Mouse (Mus musculus) liver, postnatal 0 days (tissue): ENCODE results near the gene Mdm4. TPM values are rescaled to one million over a fixed set of nuclear protein-coding genes. Genes with fewer than 3 reads are reported as not detected.
A peak's percentile ranks its signal among the peaks of the same experiment; 100 is the strongest.
"Not testable (repeated sequence)": the region's sequence is repeated elsewhere in the genome, so short reads cannot be mapped to it uniquely, and the experiment has no call there.

ENCODE experiments used
- ATAC-seq: fragments of 200-750 bp; cut with Nextera tagmentation; 2 replicates; pipeline ENCODE4 v1.8.0; 2017; ENCODE audit warnings: mild to moderate bottlenecking, moderate library complexity
- DNase-seq: peaks from one replicate; pipeline ENCODE4 v3.0.0-alpha.2; 2016
- H3K27ac ChIP-seq: fragments of 300-500 bp; sonication (generic); 2 replicates; pipeline ENCODE4 v1.5.1; 2014; ENCODE audit warnings: antibody characterized with exemption, moderate library complexity, mild to moderate bottlenecking, low read depth
- H3K27me3 ChIP-seq: fragments of 300-500 bp; sonication (generic); 2 replicates; pipeline ENCODE4 v1.6.1; 2014; ENCODE audit warnings: low read length, control low read depth, mixed read lengths; ENCODE audit not compliant: insufficient read depth
- H3K36me3 ChIP-seq: fragments of 300-500 bp; sonication (generic); replicated peaks from 2 replicates; pipeline ENCODE4 v1.6.1; 2014; ENCODE audit warnings: mild to moderate bottlenecking, control low read depth, low read length, moderate library complexity, mixed read lengths; ENCODE audit not compliant: insufficient read depth
- H3K4me1 ChIP-seq: fragments of 300-500 bp; sonication (generic); 2 replicates; pipeline ENCODE4 v1.6.1; 2014; ENCODE audit warnings: antibody characterized with exemption, mild to moderate bottlenecking, control low read depth; ENCODE audit not compliant: insufficient read depth
- H3K4me2 ChIP-seq: fragments of 300-500 bp; sonication (generic); 2 replicates; pipeline ENCODE4 v1.6.1; 2014; ENCODE audit warnings: low read depth, mild to moderate bottlenecking, low read length, moderate library complexity, mixed read lengths
- H3K4me3 ChIP-seq: fragments of 300-500 bp; sonication (generic); 2 replicates; pipeline ENCODE4 v1.5.1; 2014; ENCODE audit warnings: low read depth, low read length
- H3K9ac ChIP-seq: fragments of 300-500 bp; sonication (generic); replicated peaks from 2 replicates; pipeline ENCODE4 v1.6.1; 2014; ENCODE audit warnings: mild to moderate bottlenecking, moderate library complexity
- H3K9me3 ChIP-seq: fragments of 300-500 bp; sonication (generic); 2 replicates; pipeline ENCODE4 v1.6.1; 2016; ENCODE audit warnings: mild to moderate bottlenecking, control low read depth, low read length, mixed read lengths
- CTCF ChIP-seq: sonication (generic); IDR thresholded peaks from 2 replicates; pipeline ENCODE4 v1.5.1; 2016; ENCODE audit warnings: antibody characterized with exemption, low read depth
- EP300 ChIP-seq: IDR thresholded peaks from 2 replicates; pipeline ENCODE4 v1.6.1; 2016; ENCODE audit warnings: antibody characterized with exemption, low read depth, mild to moderate bottlenecking
- WGBS: fragments of 180-500 bp; shearing (Covaris S2); extraction: QIAGEN DNeasy Blood & Tissue Kit; methylation state at CpG from one replicate; pipeline ENCODE4 v1.1.7; 2014; ENCODE audit not compliant: insufficient replicate concordance; 5-methylcytosine and 5-hydroxymethylcytosine counted together
- polyA plus RNA-seq: library from polyadenylated mRNA; unstranded; fragments of >200 nt; fragmentation: Nextera tagmentation; extraction: Ambion mirVana; gene quantifications from 2 replicates; pipeline ENCODE4 v1.2.1, GENCODE M21; 2015

Mdm4 gene
- polyA plus RNA-seq, 1 experiment from 2014 or later: 9.0 TPM

DNA sequence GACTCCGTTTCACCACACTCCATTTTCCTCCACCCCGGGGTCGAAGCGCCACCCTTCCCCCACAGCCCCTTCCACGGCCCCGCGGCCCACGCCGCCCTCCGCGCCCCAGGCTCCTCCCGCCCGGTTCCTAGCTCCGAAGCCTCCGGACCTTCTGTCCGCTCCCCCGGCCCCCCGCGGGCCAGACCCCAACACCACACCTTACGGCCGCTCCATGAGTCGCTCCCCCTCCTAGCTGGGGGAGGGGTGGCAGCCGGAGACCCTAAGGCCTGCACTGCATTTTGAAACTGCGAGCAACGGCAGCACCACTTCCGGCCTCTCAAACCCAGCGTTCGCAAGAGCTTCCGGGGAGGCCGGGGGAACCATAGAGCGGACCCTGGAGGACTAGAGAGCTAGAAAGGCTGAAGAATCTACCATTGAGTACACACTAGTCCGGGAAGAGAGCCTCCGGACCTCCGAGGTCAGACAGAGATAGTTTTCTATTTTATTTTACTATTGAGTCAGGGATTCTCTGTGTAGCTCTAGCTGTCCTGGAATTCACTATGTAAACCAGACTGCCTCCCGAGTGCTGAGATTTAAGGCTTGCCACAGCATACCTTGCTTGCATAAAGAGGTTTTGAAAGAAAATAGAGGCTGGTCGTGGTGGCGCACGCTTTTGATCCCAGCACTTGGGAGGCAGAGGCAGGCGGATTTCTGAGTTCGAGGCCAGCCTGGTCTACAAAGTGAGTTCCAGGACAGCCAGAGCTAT lies 5.1 kb downstream of the Mdm4 start:
- Histone ChIP-seq H3K4me2 (peak overlapping the region; percentile 68), H3K4me3 (peak overlapping the region; percentile 85), H3K27me3 (no peaks in the 10 kb centered on the region), H3K27ac (peak overlapping the region; percentile 95), H3K9ac (peak overlapping the region; percentile 95), H3K9me3 (no peaks in the 10 kb centered on the region), H3K36me3 (no peaks in the 10 kb centered on the region), H3K4me1 (peaks cover 32% of the 10 kb centered on the region)
- 0 out of 2 replicates have a peak, but pooled peaks have one; percentile 9 for TF ChIP-seq CTCF
- TF ChIP-seq EP300: peak; percentile 25; the same call in 1 of the 2 replicates
- DNase-seq (peak; percentile 91), ATAC-seq (peak; percentile 98)
- WGBS: under 1% methylated on average over 40 of the region's 40 CpGs

DNA sequence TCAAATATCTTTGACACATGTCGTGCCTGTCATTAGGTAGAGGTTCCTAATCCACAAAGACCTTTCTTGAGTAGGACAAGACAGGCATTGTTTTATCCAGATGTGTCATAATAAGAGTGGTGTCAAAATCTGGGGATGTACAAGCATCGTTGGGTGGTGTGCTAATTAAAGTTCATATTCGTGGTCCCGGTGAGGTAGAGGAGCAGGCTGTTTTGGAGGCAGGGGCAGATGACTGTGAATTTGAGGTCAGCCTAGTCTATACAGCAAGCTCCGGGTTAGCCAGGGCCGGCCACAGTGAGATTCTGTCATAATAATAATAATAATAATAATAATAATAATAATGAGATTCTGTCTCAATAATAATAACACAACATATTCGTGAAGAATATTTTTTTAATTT lies 5.9 kb downstream of the Mdm4 start:
- Histone ChIP-seq H3K9ac (peak overlapping the region; percentile 95), H3K27me3 (no peaks in the 10 kb centered on the region), H3K9me3 (no peaks in the 10 kb centered on the region), H3K4me1 (peaks cover 32% of the 10 kb centered on the region), H3K4me2 (peak overlapping the region; percentile 68), H3K36me3 (no peaks in the 10 kb centered on the region), H3K4me3 (peak overlapping the region; percentile 85), H3K27ac (peak overlapping the region; percentile 95; the same call in 1 of the 2 replicates)
- WGBS: 16% methylated on average over 7 of the region's 7 CpGs
- TF ChIP-seq EP300: no peak
- no peak for TF ChIP-seq CTCF
- DNase-seq: no peak
- ATAC-seq: no peak

GRCm38 (mm10) chr1:133023723-133024122 lies 6.6 kb downstream of the Mdm4 start:
- Histone ChIP-seq H3K9ac (peak overlapping the region; percentile 95), H3K4me2 (peak overlapping the region; percentile 68), H3K4me1 (peaks cover 29% of the 10 kb centered on the region), H3K4me3 (peak overlapping the region; percentile 85)
- ATAC-seq, H3K27ac ChIP-seq, H3K9me3 ChIP-seq, H3K36me3 ChIP-seq, DNase-seq, H3K27me3 ChIP-seq: not testable (repeated sequence)
- 64% methylated on average over 3 of the region's 3 CpGs for WGBS

- not testable (repeated sequence) for H3K4me3 ChIP-seq
Observed at GRCm38 (mm10) chr1:133021971-133022370, 8.4 kb downstream of the Mdm4 start.

GRCm38 (mm10) chr1:133021391-133021790 lies 9.0 kb downstream of the Mdm4 start:
- DNase-seq (no peak), ATAC-seq (no peak)
- 90% methylated on average over 7 of the region's 7 CpGs for WGBS
- TF ChIP-seq EP300 (no peak), CTCF (peak; percentile 27)
- Histone ChIP-seq H3K36me3 (peaks cover 19% of the 10 kb centered on the region), H3K4me3 (no peak overlapping the region), H3K9ac (no peak overlapping the region), H3K4me2 (no peak overlapping the region), H3K9me3 (no peaks in the 10 kb centered on the region), H3K4me1 (peaks cover 17% of the 10 kb centered on the region), H3K27me3 (no peaks in the 10 kb centered on the region), H3K27ac (no peak overlapping the region)

More at GRCm38 (mm10) chr1:133021971-133022370, 8.4 kb downstream of the Mdm4 start:
- WGBS: 95% methylated on average over 2 of the region's 2 CpGs
- not testable (repeated sequence) for H3K27ac ChIP-seq, H3K27me3 ChIP-seq, H3K9ac ChIP-seq, DNase-seq, ATAC-seq, H3K9me3 ChIP-seq, H3K4me2 ChIP-seq
- Histone ChIP-seq H3K4me1 (peaks cover 17% of the 10 kb centered on the region), H3K36me3 (peaks cover 15% of the 10 kb centered on the region)

- no peak overlapping the region for H3K9ac ChIP-seq
- no peak overlapping the region for H3K4me3 ChIP-seq
- H3K27me3 ChIP-seq: no peaks in the 10 kb centered on the region
- peaks cover 27% of the 10 kb centered on the region for H3K36me3 ChIP-seq
- DNase-seq (no peak), ATAC-seq (no peak)
- no peak overlapping the region; the same call in 1 of the 2 replicates for H3K27ac ChIP-seq
- H3K9me3 ChIP-seq: no peaks in the 10 kb centered on the region
- peaks cover 17% of the 10 kb centered on the region for H3K4me1 ChIP-seq
- 63% methylated on average over 3 of the region's 3 CpGs for WGBS
- H3K4me2 ChIP-seq: peak overlapping the region; percentile 6; the same call in 1 of the 2 replicates
- TF ChIP-seq CTCF: no peak
- TF ChIP-seq EP300: no peak
Observed at GRCm38 (mm10) chr1:133020137-133020894, 10.0 kb downstream of the Mdm4 start.
